Mouse (Mus musculus) WW6 (cell line): Measurements from ENCODE around the gene Gm42372.

Experiments
- DNase-seq: peaks from one replicate; pipeline ENCODE4 v3.0.0-alpha.2; 2013; ENCODE audit warnings: low read depth, low spot score

Gm42372 gene

GRCm38 (mm10) chr7:17030239-17030638 lies 47.4 kb downstream of the Gm42372 start:
- no peak for DNase-seq
